Mouse (Mus musculus) limb, embryonic 15.5 days (tissue): ENCODE measurements around the gene Cav3. TPM values are rescaled to one million over a fixed set of nuclear protein-coding genes. Genes with fewer than 3 reads are reported as not detected.

Source experiments
- ATAC-seq: fragments of 200-750 bp; cut with Nextera tagmentation; 2 replicates; pipeline ENCODE4 v1.8.0; 2017; ENCODE audit warnings: low read depth, moderate TSS enrichment; ENCODE audit not compliant: insufficient number of reproducible peaks, low FRiP score, low TSS enrichment
- H3K27ac ChIP-seq: fragments of 300-500 bp; sonication (generic); 2 replicates; pipeline ENCODE4 v1.5.1; 2015; ENCODE audit warnings: moderate library complexity, mild to moderate bottlenecking, inconsistent platforms
- H3K27me3 ChIP-seq: fragments of 300-500 bp; sonication (generic); 2 replicates; pipeline ENCODE4 v1.6.1; 2015; ENCODE audit warnings: inconsistent platforms
- H3K36me3 ChIP-seq: fragments of 300-500 bp; sonication (generic); 2 replicates; pipeline ENCODE4 v1.6.1; 2015; ENCODE audit warnings: inconsistent platforms
- H3K4me1 ChIP-seq: fragments of 300-500 bp; sonication (generic); 2 replicates; pipeline ENCODE4 v1.6.1; 2015; ENCODE audit warnings: inconsistent platforms
- H3K4me2 ChIP-seq: fragments of 300-500 bp; sonication (generic); 2 replicates; pipeline ENCODE4 v1.6.1; 2015; ENCODE audit warnings: mild to moderate bottlenecking, inconsistent platforms
- H3K4me3 ChIP-seq: fragments of 300-500 bp; sonication (generic); 2 replicates; pipeline ENCODE4 v1.5.1; 2015; ENCODE audit warnings: mild to moderate bottlenecking, inconsistent platforms
- H3K9ac ChIP-seq: fragments of 300-500 bp; sonication (generic); 2 replicates; pipeline ENCODE4 v1.6.1; 2015; ENCODE audit warnings: inconsistent platforms
- H3K9me3 ChIP-seq: fragments of 300-500 bp; sonication (generic); 2 replicates; pipeline ENCODE4 v1.6.1; 2016; ENCODE audit warnings: inconsistent platforms
- WGBS: fragments of 180-500 bp; shearing (Covaris S2); methylation state at CpG from one replicate; pipeline ENCODE4 v1.1.7; 2015; 5-methylcytosine and 5-hydroxymethylcytosine counted together
- polyA plus RNA-seq: library from polyadenylated mRNA; unstranded; fragments of >200 nt; fragmentation: Nextera tagmentation; extraction: Ambion mirVana; gene quantifications from 2 replicates; pipeline ENCODE4 v1.2.1, GENCODE M21; 2015

Cav3 gene
- 18.5 and 58.0 TPM in 2 replicates for polyA plus RNA-seq

GRCm38 (mm10) chr6:112459341-112459749 lies at the start of gene Cav3:
TSS of gene Cav3 (plus strand) at chr6:112459505.
- peak; percentile 82 for ATAC-seq
- Histone ChIP-seq H3K36me3 (no peaks in the 10 kb centered on the region), H3K4me3 (no peak within 1 kb of the TSS), H3K9me3 (no peaks in the 10 kb centered on the region), H3K4me2 (0 out of 2 replicates have a peak within 1 kb of the TSS, but pooled peaks have one; percentile 21), H3K4me1 (peaks cover 12% of the 10 kb centered on the region), H3K27me3 (peaks cover 3% of the 10 kb centered on the region; the same call in 1 of the 2 replicates), H3K27ac (no peak within 1 kb of the TSS), H3K9ac (no peak within 1 kb of the TSS)
- WGBS, result 21% methylated on average over 12 of the region's 12 CpGs

- H3K27me3 ChIP-seq, result no peaks in the 10 kb centered on the region
- no peak for ATAC-seq
- WGBS, result 75% methylated on average over 9 of the region's 9 CpGs
Measured at GRCm38 (mm10) chr6:112419333-112419732, 40.0 kb upstream of the Cav3 start.

GRCm38 (mm10) chr6:112420883-112421282 lies 38.4 kb upstream of the Cav3 start:
- 97% methylated on average over 1 of the region's 1 CpGs for WGBS
- no peaks in the 10 kb centered on the region for H3K36me3 ChIP-seq
- no peaks in the 10 kb centered on the region for H3K27me3 ChIP-seq
- H3K9ac ChIP-seq, result no peak overlapping the region
- no peak overlapping the region for H3K4me2 ChIP-seq
- ATAC-seq, result no peak
- H3K9me3 ChIP-seq, result no peaks in the 10 kb centered on the region
- H3K27ac ChIP-seq, result no peak overlapping the region
- H3K4me3 ChIP-seq, result no peak overlapping the region
- no peaks in the 10 kb centered on the region for H3K4me1 ChIP-seq

More at GRCm38 (mm10) chr6:112419333-112419732, 40.0 kb upstream of the Cav3 start:
- H3K9me3 ChIP-seq, result no peaks in the 10 kb centered on the region
- H3K4me1 ChIP-seq, result no peaks in the 10 kb centered on the region
- H3K4me3 ChIP-seq, result no peak overlapping the region
- no peak overlapping the region for H3K9ac ChIP-seq
- H3K36me3 ChIP-seq, result no peaks in the 10 kb centered on the region
- no peak overlapping the region for H3K4me2 ChIP-seq
- no peak overlapping the region for H3K27ac ChIP-seq

- Histone ChIP-seq H3K9me3 (no peaks in the 10 kb centered on the region), H3K4me2 (no peak overlapping the region), H3K4me3 (no peak overlapping the region), H3K27me3 (no peaks in the 10 kb centered on the region), H3K36me3 (no peaks in the 10 kb centered on the region), H3K4me1 (no peaks in the 10 kb centered on the region), H3K9ac (no peak overlapping the region), H3K27ac (no peak overlapping the region)
- ATAC-seq, result no peak
- WGBS, result 65% methylated on average over 8 of the region's 8 CpGs
Measured at GRCm38 (mm10) chr6:112423746-112424501, 35.4 kb upstream of the Cav3 start.

GRCm38 (mm10) chr6:112426018-112426732 lies 33.1 kb upstream of the Cav3 start:
- Histone ChIP-seq H3K4me2 (no peak overlapping the region), H3K9ac (no peak overlapping the region), H3K4me1 (no peaks in the 10 kb centered on the region), H3K9me3 (no peaks in the 10 kb centered on the region), H3K27me3 (no peaks in the 10 kb centered on the region), H3K4me3 (no peak overlapping the region), H3K27ac (no peak overlapping the region), H3K36me3 (no peaks in the 10 kb centered on the region)
- 73% methylated on average over 6 of the region's 6 CpGs for WGBS
- ATAC-seq, result no peak

- H3K27me3 ChIP-seq, result no peaks in the 10 kb centered on the region
- H3K36me3 ChIP-seq, result no peaks in the 10 kb centered on the region
- H3K4me1 ChIP-seq, result no peaks in the 10 kb centered on the region
- H3K4me3 ChIP-seq, result no peak overlapping the region
- no peak for ATAC-seq
- no peaks in the 10 kb centered on the region for H3K9me3 ChIP-seq
- no peak overlapping the region for H3K4me2 ChIP-seq
- WGBS, result 79% methylated on average over 3 of the region's 3 CpGs
- no peak overlapping the region for H3K27ac ChIP-seq
- no peak overlapping the region for H3K9ac ChIP-seq
Measured at GRCm38 (mm10) chr6:112445675-112446074, 13.6 kb upstream of the Cav3 start.

- Histone ChIP-seq H3K9me3 (no peaks in the 10 kb centered on the region), H3K4me3 (no peak overlapping the region), H3K9ac (no peak overlapping the region), H3K36me3 (no peaks in the 10 kb centered on the region), H3K27me3 (peaks cover 3% of the 10 kb centered on the region; the same call in 1 of the 2 replicates), H3K4me1 (peaks cover 12% of the 10 kb centered on the region), H3K27ac (no peak overlapping the region), H3K4me2 (no peak overlapping the region)
- ATAC-seq, result no peak
- WGBS, result 81% methylated on average over 5 of the region's 5 CpGs
Measured at GRCm38 (mm10) chr6:112461459-112461858, 2.2 kb downstream of the Cav3 start.

- peaks cover 12% of the 10 kb centered on the region for H3K4me1 ChIP-seq
- no peaks in the 10 kb centered on the region for H3K9me3 ChIP-seq
- H3K36me3 ChIP-seq, result no peaks in the 10 kb centered on the region
- H3K27ac ChIP-seq, result no peak overlapping the region
- H3K9ac ChIP-seq, result no peak overlapping the region
- H3K4me3 ChIP-seq, result no peak overlapping the region
- WGBS, result 82% methylated on average over 6 of the region's 6 CpGs
- peaks cover 3% of the 10 kb centered on the region; the same call in 1 of the 2 replicates for H3K27me3 ChIP-seq
- no peak overlapping the region for H3K4me2 ChIP-seq
- ATAC-seq, result no peak
Measured at GRCm38 (mm10) chr6:112463331-112463730, 4.0 kb downstream of the Cav3 start.

- Histone ChIP-seq H3K4me1 (0 out of 2 replicates have a peak, but pooled peaks cover 1% of the 10 kb centered on the region), H3K9me3 (no peaks in the 10 kb centered on the region), H3K4me2 (no peak overlapping the region), H3K4me3 (no peak overlapping the region), H3K9ac (no peak overlapping the region), H3K27me3 (peaks cover 3% of the 10 kb centered on the region; the same call in 1 of the 2 replicates), H3K36me3 (no peaks in the 10 kb centered on the region), H3K27ac (no peak overlapping the region)
- 73% methylated on average over 3 of the region's 3 CpGs for WGBS
- no peak for ATAC-seq
Measured at GRCm38 (mm10) chr6:112465441-112465840, 6.1 kb downstream of the Cav3 start.

- Histone ChIP-seq H3K27ac (no peak overlapping the region), H3K36me3 (no peaks in the 10 kb centered on the region), H3K4me3 (no peak overlapping the region), H3K9me3 (no peaks in the 10 kb centered on the region), H3K9ac (no peak overlapping the region), H3K27me3 (peaks cover 3% of the 10 kb centered on the region; the same call in 1 of the 2 replicates), H3K4me2 (no peak overlapping the region), H3K4me1 (no peaks in the 10 kb centered on the region)
- ATAC-seq, result no peak
Measured at GRCm38 (mm10) chr6:112466001-112466400, 6.7 kb downstream of the Cav3 start.

GRCm38 (mm10) chr6:112471644-112472043 lies 12.3 kb downstream of the Cav3 start:
- no peak for ATAC-seq
- 87% methylated on average over 4 of the region's 4 CpGs for WGBS

GRCm38 (mm10) chr6:112479861-112480260 lies 20.6 kb downstream of the Cav3 start:
- no peaks in the 10 kb centered on the region for H3K9me3 ChIP-seq
- H3K36me3 ChIP-seq, result no peaks in the 10 kb centered on the region
- no peaks in the 10 kb centered on the region for H3K4me1 ChIP-seq
- no peak for ATAC-seq
- 46% methylated on average over 13 of the region's 13 CpGs for WGBS
- H3K9ac ChIP-seq, result no peak overlapping the region
- H3K27ac ChIP-seq, result no peak overlapping the region
- H3K27me3 ChIP-seq, result no peaks in the 10 kb centered on the region
- H3K4me3 ChIP-seq, result no peak overlapping the region
- no peak overlapping the region for H3K4me2 ChIP-seq

More at GRCm38 (mm10) chr6:112471644-112472043, 12.3 kb downstream of the Cav3 start:
- H3K4me2 ChIP-seq, result no peak overlapping the region
- H3K27me3 ChIP-seq, result no peaks in the 10 kb centered on the region
- no peaks in the 10 kb centered on the region for H3K36me3 ChIP-seq
- no peak overlapping the region for H3K4me3 ChIP-seq
- no peak overlapping the region for H3K27ac ChIP-seq
- no peaks in the 10 kb centered on the region for H3K9me3 ChIP-seq
- H3K4me1 ChIP-seq, result no peaks in the 10 kb centered on the region
- no peak overlapping the region for H3K9ac ChIP-seq
